Mouse (Mus musculus): ENCODE results near the gene Gal.

Gene Gal

DNA sequence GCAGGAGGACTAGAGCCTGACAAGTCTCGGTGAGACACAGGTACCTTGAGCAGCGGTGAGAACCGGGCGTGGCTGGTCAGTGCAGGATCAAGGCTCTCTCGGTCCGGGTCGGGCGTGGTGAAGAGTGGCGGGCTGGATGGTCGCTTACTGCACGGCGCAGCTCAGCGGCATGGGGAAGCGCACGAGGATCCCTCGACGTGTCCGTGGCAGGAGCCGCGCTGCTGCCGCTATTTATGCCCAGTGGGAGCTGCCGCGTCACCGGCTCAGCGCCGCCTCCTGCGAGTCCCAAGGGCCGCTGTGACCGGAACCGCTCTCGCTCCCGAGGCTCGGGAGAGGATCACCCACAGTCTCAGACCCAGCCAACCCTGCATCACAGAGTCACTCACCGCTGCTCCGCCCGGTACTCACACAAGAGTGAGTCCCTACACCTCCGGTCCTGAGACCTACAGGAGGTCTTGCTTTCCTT lies at the start of gene Gal:
Gene Gal, minus strand, starts transcription at position 277 of the 466 bp plus-strand sequence.
- DNase-seq (ENCODE audit: low read depth, low spot score): no peak

DNA sequence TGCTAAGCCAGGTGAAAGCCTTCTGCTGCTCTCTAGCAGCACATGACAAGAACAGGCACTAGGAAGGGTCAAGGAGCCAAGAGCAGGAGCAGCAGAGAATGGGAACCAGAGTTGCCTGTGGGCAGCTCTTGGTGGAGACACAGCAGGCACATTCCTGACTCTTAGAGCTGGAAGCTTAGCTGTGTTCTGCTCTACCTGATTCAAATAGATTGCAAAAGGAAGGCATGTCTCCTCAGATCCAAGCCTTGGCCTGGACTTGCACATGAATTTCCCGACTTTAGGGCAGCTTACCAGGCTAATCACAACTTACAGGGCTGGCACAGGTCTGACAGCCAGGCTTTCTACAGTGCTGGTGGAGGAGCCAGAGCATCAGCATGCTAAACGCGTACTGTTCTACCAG lies 45.6 kb upstream of the Gal start:
- DNase-seq (ENCODE audit: low read depth, low spot score): no peak

DNA sequence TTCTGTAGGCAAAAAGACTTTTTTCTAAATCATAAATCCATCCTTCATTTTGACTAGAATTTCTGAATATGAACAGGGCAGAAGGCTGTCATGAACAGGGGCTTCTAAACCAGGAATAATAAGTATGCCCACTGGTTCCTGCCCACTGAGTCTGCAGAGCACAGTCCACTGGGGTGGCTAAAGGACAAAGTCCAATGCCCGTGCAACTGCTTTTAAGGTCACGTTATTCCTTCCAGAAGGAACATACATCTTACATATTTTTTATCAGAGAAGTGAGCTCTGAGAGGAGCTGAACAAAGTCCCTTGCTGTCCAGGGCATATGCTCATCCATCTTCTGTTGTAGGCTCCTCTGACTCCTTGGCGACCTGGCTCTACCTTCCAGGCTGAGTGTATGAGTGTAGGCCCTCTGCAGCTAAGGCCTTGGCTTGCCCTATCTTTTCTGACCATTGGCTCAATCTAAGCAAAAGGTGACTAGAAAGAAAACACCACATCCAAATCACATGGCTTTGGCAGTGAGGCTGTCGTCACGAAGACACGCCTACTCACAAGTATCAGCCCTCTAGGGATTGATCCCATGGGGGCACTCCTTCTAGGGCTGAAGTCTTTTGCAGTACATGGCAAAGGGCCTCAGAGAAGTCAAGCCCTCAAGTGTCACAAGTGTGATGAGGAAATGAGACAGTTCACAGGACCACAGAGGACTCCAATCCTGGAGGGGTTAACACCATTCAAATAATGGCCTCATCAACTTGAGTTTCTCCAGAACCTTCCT lies 44.2 kb upstream of the Gal start:
- no peak for DNase-seq (ENCODE audit: low read depth, low spot score)

DNA sequence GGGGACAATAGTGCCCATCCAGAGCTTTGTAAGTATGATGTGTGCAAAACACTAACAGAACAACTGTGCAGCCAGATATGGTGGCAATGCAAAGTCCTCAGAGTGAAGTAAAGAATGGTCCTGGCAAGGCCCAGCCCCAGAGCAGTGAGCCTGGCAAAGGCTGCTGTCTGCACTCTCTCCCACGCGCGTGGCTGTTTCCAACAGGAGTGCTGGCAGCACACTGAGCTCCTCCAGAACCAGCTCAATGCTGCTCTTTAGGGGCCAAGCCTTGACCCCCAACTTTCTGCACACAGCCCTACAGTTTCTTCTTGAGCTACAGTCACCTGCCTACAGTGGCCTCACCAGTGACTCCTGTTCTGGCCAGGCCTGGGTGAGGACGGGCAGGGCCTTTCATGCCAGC lies 43.4 kb upstream of the Gal start:
- peak; percentile 24 for DNase-seq (ENCODE audit: low read depth, low spot score)

DNA sequence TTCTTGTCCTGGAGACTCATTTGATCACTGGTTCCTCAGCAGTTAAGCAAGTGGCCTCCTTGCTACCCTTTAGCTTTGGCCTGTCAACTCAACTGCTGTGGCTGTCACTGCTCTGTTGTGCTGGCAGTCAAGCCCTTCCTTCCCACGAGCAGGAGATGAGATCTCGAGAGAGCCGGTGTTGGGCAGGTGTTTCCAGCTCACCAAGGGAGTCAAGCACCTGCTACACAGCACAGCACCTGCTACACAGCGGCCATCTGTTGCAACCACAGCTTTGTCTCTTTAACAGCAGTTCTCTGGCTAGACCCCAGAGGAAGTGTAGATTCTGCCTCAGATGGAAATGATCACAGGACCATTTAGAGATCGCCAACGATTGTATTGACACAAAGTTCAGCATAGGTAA lies 37.3 kb upstream of the Gal start:
- peak; percentile 20 for DNase-seq (ENCODE audit: low read depth, low spot score)

DNA sequence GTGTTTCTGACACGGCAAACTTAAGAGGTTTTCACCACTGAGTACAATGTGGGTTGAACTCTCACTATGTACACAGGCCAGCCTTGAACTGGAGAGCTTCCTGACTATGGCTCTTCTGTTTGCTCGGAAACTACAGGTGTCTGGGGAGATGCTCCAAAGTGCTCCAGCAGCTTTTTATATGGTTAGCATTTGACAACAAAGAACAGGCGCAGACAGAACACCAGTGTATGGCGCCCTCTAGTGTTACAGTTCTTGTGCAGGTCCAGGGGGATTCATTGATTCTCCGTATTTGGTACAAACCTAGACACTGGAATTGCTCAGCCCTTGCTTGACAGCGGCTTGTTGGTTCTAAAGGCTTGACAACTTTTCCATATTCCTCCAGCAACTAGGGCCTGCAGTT lies 36.8 kb upstream of the Gal start:
- peak; percentile 86 for DNase-seq (ENCODE audit: low read depth, low spot score)

DNA sequence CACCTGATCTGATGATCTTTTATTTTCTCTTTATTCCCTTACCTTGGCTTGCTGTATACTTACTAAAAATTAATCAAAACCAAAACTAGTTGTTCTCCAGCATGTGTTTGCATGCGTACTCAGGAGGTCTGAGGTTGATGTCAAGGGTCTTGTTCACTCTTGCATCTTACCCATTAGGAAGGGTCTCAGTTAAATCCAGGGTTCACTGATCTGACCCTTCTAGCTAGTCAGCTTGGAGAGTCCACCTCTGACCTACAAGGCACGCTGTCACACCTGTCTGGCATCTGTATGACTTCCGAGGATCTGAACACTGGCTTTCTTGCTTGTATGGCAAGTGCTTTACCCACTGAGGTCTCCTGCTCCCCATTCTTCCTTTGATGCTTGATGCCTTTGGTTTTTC lies 36.4 kb upstream of the Gal start:
- no peak for DNase-seq (ENCODE audit: low read depth, low spot score)

DNA sequence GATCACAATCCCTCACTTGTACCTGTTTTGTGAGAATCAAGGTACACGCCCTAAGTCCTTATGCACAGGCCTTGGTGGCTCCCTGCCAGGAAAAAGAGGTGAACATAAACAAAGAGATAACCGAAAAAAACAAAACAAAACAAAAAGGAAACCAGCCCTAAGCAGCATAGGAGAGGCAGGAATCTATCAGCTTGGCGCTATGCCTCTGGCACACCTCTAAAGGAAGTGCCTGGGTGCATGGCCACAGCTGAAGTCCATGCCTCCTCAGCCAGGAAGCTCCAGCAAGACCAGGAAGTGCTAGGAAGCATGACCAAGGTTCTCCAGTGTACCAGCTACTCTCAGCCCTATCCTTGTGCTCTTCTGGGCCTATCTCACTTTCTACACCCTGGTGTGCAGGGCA lies 34.9 kb upstream of the Gal start:
- DNase-seq (ENCODE audit: low read depth, low spot score): no peak

DNA sequence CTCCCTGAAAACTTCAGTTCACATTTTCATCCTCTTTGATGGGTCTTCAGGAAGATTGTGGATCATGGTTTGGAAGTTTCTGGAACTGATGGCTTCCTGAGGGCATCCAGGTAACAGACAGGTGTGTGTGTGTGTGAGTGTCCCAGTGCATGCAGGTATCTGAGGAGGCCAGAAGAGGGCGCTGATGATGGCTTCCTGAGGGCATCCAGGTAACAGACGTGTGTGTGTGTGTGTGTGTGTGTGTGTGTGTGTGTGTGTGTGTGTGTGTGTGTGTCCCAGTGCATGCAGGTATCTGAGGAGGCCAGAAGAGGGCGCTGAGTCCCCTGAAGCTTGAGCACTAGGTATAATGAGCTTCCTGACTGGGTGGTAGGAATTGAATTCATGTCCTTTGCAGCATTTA lies 33.0 kb upstream of the Gal start:
- DNase-seq (ENCODE audit: low read depth, low spot score): no peak

DNA sequence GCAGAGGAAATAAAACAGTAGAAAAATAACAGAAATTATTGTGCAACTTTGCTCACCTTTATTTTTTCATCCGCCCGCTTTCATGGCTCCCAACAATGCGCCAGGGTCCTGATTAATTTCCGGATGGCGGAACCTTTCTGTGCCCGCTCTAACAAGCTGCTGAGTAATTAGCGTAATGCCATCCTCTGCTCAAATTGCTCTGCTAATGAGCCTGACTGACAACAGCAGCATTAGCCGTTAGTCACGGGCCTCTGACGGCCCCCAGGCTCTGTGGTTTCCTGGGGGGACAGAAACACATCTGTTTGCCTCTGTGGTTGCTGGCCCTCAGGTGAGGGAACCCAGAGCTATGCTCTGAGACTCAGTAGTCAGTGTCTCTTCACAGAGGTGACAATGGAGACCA lies 26.7 kb upstream of the Gal start:
- no peak for DNase-seq (ENCODE audit: low read depth, low spot score)

DNA sequence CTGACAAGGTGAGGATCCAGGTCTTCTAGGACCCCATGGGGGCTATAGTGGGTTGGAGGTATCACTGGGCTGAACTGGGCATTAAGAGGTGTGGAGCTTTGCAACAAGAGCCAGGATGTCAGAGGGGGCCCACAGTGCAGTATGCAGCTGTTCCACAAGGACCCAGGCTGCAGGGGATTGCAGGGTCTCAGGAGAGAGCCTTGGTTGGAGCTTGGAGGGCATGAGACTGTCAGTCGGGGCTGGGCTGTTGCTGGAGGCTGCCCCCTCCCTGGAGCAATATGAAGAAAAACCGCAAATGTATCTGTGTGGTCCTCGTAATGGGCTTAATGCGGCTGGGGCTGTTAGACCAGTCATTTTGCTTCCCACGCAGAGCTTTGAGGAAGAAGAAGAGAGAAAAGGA lies 26.3 kb upstream of the Gal start:
- DNase-seq (ENCODE audit: low read depth, low spot score): no peak

DNA sequence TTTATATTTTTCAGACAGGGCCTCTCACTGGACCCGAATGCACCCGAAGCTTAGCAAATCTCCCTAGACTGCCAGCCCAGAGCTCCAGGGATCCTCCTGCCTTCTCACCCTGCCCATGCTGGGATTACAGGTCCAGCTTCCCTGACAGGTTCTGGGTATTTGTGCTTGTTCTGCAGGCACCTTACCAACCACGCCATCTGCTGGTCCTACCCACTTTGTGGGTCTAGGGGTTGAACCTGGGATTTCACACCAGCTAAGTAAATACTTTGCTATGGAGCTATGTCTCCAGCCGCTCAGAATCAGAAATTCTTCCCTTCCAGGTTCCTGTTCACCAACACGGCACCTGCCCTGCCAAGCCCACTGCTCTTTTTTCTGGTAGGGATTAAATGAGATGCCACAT lies 23.6 kb upstream of the Gal start:
- peak; percentile 20 for DNase-seq (ENCODE audit: low read depth, low spot score)

DNA sequence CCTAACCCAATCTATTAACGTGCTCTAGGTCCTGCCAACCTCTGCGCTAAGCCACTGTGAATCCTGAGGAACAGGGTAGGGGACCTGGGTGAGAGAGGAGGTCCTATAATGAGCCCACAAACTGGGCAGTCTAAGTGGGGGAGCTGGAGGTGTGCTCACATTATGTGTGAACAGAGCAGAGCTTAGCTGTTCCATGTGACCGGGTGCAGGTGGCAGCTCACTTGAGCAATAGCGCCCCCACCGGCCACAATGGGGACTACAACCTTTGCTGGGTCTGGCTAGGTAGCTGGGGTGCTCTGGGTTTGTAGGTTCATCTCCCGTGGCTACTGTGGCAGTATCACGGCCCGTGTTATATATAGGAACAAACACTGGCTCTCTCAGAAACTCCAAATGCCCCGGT lies 22.5 kb upstream of the Gal start:
- DNase-seq (ENCODE audit: low read depth, low spot score): no peak

DNA sequence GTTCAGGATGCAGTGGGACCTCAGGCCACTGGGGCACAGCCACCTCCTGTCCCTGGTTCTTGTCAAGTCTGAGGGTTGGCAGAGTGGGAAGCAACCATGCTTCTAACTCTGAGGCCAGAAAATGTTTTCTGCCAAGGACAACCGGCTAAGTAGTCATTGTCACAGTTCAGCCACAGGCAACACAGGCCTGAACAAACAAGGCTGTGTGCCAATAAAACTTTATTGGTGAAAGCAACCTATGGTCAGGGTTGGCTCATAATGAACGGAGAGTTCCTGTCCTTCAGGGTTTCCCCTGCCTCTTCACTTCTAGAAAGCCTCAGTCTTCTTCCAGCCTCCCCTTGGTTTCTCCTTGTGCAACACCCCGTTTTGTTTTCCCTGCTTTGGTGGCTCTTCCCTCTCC lies 21.5 kb upstream of the Gal start:
- no peak for DNase-seq (ENCODE audit: low read depth, low spot score)

DNA sequence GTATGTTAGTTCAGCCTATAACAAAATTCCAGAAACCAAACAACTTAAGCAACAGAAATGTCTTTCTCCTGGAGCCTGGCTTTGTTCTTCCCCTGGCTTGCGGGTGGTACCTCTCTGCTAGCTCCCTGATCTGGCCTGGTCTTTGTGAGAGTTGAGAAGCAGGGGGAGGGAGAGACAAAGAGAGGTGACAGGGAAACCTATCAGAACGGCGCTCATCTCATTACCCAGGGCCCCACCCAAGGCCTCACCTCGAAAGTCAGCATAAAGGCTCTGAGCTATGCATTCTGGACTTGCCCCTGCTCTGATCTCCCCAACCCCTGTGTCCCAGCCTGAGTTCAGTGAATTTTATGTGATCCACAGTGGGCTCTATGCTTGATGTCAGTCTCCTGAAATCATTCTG lies 20.3 kb upstream of the Gal start:
- no peak for DNase-seq (ENCODE audit: low read depth, low spot score)

DNA sequence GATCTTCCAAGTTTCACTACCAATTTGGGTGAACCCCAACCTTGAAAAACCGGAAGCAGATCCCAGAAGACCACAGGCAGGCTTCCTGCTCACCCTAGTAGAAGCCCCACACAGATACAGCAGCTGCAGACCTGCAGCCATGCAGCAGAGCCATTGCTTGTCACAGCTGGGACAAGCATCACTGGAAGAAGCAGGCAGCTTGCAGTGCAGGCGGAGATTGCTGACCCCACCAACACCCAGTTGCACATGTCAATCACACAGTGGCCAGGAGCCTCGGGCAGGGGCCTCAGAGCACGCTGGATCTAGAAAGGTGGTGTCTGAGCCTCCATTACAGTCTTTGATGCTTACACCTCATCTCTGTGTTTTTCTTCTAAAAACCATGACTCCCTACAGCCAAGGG lies 19.8 kb upstream of the Gal start:
- DNase-seq (ENCODE audit: low read depth, low spot score): no peak

DNA sequence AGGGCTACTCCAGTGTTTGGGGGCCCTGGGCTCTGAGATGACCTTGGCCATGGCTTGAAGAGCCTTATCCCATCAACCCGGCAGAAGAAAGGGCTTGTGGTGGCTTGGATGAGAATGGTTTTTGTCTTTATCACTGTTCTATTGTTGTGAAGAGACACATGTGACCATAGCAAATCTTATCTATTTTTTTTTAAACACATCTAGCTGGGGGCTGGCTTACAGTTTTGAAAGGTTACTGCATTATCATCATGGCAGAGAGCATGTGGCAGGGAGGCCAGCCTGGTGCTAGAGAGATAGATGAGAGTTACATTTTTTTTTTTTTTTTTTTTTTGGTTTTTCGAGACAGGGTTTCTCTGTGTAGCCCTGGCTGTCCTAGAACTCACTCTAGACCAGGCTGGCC lies 17.6 kb upstream of the Gal start:
- no peak for DNase-seq (ENCODE audit: low read depth, low spot score)

DNA sequence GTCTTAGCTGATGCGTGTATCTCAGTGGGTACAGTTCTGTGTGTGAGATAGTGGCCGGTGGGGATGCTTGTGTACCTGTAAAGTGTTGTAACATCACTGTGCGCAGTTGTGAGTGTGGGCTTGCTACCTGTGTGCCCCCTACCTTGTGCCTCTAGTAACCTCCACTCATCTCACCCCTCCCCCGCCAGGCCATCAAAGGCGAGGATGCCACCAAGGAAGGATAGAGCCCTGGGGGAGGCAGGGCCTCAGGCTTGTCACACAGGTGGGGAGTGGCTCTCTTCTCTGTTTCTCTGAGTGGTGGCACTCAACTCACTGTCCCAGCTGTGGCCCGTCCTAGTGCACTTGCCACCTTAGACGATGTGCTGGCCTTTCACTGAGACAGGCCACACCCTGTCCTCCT lies 16.7 kb upstream of the Gal start:
- DNase-seq (ENCODE audit: low read depth, low spot score): no peak

DNA sequence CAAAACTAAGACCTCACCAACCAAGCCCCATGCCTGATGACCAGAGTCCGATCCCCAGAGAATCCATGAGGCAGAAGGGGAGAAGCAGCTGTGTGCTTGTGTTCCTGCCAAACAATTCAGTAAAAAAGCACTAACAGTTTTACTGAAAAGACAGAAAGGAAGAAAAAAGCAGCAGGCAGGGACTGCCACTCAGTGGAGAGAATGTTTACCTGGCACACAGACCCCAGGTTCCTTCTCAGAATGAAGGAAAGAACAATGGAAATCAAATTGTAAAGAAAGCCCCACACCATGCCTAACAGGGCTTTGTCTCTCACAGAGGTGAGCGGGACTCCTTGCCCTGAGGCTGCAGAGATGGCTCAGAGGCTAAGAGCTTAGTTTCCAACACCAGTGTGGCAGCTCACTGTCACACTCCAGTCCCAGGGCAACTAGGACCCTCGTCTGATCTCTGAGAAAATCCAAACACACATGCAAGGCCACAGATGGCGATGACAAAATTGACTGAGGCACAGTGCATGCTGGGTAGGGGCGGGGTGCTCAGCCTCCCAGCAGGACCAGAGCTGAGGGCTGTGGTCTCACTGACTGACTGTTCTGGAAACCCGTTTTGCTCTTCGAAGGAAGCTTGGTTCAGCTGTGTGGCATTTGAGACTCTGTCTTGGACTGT lies 14.9 kb upstream of the Gal start:
- DNase-seq (ENCODE audit: low read depth, low spot score): no peak

DNA sequence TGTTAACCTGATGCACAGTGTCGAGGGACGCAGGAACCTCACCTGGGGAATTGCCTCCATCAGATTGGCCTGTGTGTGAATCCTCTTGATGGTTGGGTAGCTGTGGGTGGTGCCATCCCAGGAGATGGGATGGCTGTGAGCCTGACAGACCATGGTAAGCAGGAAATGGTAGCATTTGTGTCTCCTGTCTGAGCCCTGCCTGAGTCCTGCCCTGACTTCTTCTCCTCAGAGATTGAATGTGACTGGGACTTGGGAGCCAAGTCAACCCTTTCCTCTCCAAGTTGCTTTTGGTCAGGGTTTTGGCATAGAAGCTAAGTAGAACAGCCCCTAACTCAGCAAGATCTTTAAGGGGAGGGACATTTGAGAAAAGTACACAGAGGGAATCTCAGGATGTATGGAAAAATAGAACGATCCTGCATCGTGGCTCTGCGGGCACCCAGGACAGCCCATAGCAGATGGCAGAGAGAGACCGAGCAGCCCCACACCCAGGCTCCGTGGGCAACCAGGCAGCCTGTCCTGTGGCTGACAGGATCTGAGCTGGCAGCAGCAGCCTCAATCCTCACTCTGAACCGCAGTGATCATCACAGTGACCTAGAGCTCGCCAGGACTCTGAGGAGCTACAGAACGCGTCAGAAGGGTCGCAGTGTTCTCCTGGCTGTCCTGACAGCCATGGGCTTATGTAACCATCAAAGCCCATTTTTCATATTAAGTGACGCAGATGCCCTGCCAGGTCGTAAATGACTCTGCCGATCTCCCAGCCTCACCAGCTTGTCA lies 13.9 kb upstream of the Gal start:
- DNase-seq (ENCODE audit: low read depth, low spot score): peak; percentile 11

DNA sequence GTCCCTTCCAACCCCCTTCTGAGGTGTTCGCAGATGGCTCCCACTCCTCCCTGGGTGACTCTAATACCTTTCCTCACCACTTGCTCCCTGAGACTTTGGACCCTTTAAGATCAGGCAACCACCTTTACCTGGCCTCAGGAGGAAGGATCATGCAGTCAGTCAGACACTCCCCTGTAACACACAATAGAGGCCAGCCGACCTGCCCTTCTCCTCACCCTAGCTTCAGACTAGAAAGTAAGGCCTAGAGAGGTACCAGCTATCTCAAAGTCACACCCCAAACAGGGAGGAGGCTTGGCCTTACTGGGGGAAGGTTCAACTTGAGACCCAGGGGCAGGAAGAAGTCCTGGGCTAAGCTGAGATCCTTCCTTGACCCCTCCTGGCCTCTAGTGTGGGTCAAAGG lies 9.9 kb upstream of the Gal start:
- no peak for DNase-seq (ENCODE audit: low read depth, low spot score)

DNA sequence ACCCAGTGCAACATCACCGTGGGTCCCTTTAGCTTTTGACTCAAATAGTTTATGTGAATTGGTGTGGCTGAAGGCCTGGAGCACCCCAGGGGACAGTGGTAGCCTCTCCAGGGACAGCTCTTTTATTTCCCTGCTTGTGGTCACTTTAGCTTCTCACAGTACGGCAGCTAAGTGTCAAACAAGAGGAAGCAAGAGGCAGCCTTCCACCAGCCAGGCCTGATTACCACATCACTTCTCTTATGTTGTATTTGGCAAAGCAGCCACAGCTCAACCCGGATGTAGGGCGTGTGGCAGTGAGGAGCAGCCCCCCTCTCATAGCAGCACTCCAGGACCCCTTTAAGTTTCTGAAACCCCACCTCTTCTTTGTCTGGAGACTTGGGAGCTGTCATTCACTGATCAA lies 8.6 kb upstream of the Gal start:
- no peak for DNase-seq (ENCODE audit: low read depth, low spot score)

DNA sequence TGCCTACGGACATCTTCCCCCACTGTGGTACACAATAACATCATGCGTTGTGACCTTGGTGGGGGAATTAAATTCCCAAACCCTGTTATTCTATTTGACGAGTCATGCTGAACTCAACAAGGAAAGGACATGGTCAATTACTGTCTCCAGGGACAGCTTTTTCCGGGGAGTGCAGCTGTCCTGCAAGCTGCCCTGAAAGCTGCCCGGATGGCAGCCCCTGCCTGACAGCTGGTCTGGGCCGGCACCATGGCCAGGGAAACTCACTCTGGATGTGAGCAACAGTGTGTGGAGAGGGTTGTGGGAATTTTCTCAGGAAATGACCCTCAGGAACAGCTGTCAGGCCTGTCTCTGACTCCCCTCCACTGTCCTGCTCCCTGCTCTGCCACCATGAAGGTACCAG lies 8.1 kb upstream of the Gal start:
- no peak for DNase-seq (ENCODE audit: low read depth, low spot score)

Data from brain, adult 2 months (tissue).